In the genomic region with DNA sequence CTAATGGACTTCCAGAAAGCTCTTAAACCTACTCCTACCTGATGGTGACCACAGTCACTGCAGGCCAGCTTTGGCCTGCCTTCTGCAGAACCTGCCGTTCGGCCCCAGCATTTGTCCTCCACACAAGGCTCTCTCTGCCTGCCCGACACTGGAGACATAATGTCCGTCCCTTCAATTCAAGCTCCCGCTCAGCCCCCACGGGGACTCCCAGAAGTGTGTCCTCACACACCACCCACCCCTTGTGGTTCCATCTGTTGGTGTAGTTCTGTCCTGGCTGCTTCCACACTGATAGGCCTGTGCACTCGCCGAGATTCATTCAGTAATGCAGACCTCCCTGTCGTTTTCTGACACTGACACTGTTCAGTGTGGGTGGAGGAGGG, we compare ENCODE assay signal across 14 mouse cellular contexts. TPM values are rescaled to one million over a fixed set of nuclear protein-coding genes. Genes with fewer than 3 reads are reported as not detected.
DNase-seq lines count a peak whose midpoint lies in the region; ATAC-seq lines count a peak whose summit lies in the region.
"Had no signal": no experiment of that assay in that cellular context is flagged by ENCODE, and none has a peak within 500 bp of the region (broad histone marks: within the 10 kb centered on the region; RNA-seq: fewer than 3 reads in every experiment).

No protein-coding gene starts in this region.

- H3K4me2 ChIP-seq in neural tube, embryonic 12.5 days (replicated peaks): peak overlapping the region; percentile 83
- peak overlapping the region; percentile 88 for H3K4me2 ChIP-seq in hindbrain, embryonic 15.5 days
- H3K4me2 ChIP-seq: embryonic facial prominence, embryonic 15.5 days; heart, embryonic 15.5 days had no signal

- H3K4me1 ChIP-seq in neural tube, embryonic 12.5 days: peaks cover 72% of the 10 kb centered on the region
- H3K4me1 ChIP-seq in hindbrain, embryonic 15.5 days (replicated peaks): peaks cover 89% of the 10 kb centered on the region

- 73% methylated on average over 9 of the region's 9 CpGs for WGBS in neural tube, embryonic 12.5 days
- WGBS in hindbrain, embryonic 15.5 days: 62% methylated on average over 9 of the region's 9 CpGs

- peak; percentile 10; the same call in 1 of the 2 replicates for ATAC-seq in frontal cortex, adult (ENCODE audit: low TSS enrichment)
- no peak for ATAC-seq in neural tube, embryonic 12.5 days (ENCODE audit: low FRiP score, low read depth)
- no peak for ATAC-seq in hindbrain, embryonic 15.5 days (ENCODE audit: low FRiP score, low read depth)

- no peaks in the 10 kb centered on the region for H3K9me3 ChIP-seq in neural tube, embryonic 12.5 days
- no peaks in the 10 kb centered on the region for H3K9me3 ChIP-seq in hindbrain, embryonic 15.5 days
- H3K9me3 ChIP-seq: embryonic facial prominence, embryonic 15.5 days; heart, embryonic 15.5 days had no signal

- no peaks in the 10 kb centered on the region for H3K36me3 ChIP-seq in neural tube, embryonic 12.5 days
- H3K36me3 ChIP-seq in hindbrain, embryonic 15.5 days: no peaks in the 10 kb centered on the region
- H3K36me3 ChIP-seq: embryonic facial prominence, embryonic 15.5 days; heart, embryonic 15.5 days had no signal

- peak overlapping the region; percentile 80; the same call in 1 of the 2 replicates for H3K9ac ChIP-seq in neural tube, embryonic 12.5 days
- peak overlapping the region; percentile 85; the same call in 1 of the 2 replicates for H3K9ac ChIP-seq in hindbrain, embryonic 15.5 days
- H3K9ac ChIP-seq: embryonic facial prominence, embryonic 15.5 days; heart, embryonic 15.5 days had no signal

- H3K27me3 ChIP-seq in neural tube, embryonic 12.5 days (replicated peaks): peaks cover 54% of the 10 kb centered on the region
- H3K27me3 ChIP-seq in hindbrain, embryonic 15.5 days: no peaks in the 10 kb centered on the region

- no peak for DNase-seq in frontal cortex, postnatal 10 days (ENCODE audit: low spot score in 2 of 2)
- DNase-seq in neural tube, embryonic 10.5 days (ENCODE audit: extremely low spot score, low spot score): no peak
- DNase-seq in right cerebral cortex, postnatal 25 days: peak; percentile 61
- no peak for DNase-seq in kidney, adult 11 months
- DNase-seq in adrenal gland, adult 18-20 months (ENCODE audit: low spot score in 2 of 2): no peak
- DNase-seq: adrenal gland, adult 2 months; gastrocnemius, postnatal 25 days; kidney, postnatal 14 days; spleen, adult 18-20 months had no signal

- no peak overlapping the region for H3K4me3 ChIP-seq in neural tube, embryonic 12.5 days
- H3K4me3 ChIP-seq in hindbrain, embryonic 15.5 days: peak overlapping the region; percentile 74
- H3K4me3 ChIP-seq: embryonic facial prominence, embryonic 15.5 days; heart, embryonic 15.5 days had no signal

- H3K27ac ChIP-seq in neural tube, embryonic 12.5 days: no peak overlapping the region
- no peak overlapping the region for H3K27ac ChIP-seq in hindbrain, embryonic 15.5 days (replicated peaks)
- H3K27ac ChIP-seq: embryonic facial prominence, embryonic 15.5 days; heart, embryonic 15.5 days had no signal

RNA-seq across cellular contexts. Expression of gene Nrxn2, which starts 2.7 kb away (rescaled TPM):
- polyA plus RNA-seq in neural tube, embryonic 12.5 days (2016; fragmentation: Nextera tagmentation; extraction: Ambion mirVana): 31.2 and 32.9 TPM in 2 replicates
- 44.3 and 46.6 TPM in 2 replicates for polyA plus RNA-seq in hindbrain, embryonic 15.5 days (2015; fragmentation: Nextera tagmentation; extraction: Ambion mirVana)
- 1 to 10 TPM; 6.8 to 7.4 TPM for total RNA-seq in adrenal gland, adult 18-20 months (2021)

RNA-seq across cellular contexts. Expression of gene Rasgrp2, which starts 22.1 kb away (rescaled TPM):
- polyA plus RNA-seq in neural tube, embryonic 12.5 days (2016; fragmentation: Nextera tagmentation; extraction: Ambion mirVana): 26.4 and 28.3 TPM in 2 replicates
- polyA plus RNA-seq in hindbrain, embryonic 15.5 days (2015; fragmentation: Nextera tagmentation; extraction: Ambion mirVana): 140 and 148 TPM in 2 replicates
- 10 to 100 TPM; 38.0 to 44.8 TPM for total RNA-seq in adrenal gland, adult 18-20 months (2021)

RNA-seq across cellular contexts. Expression of gene Pygm, which starts 37.0 kb away (rescaled TPM):
- polyA plus RNA-seq in neural tube, embryonic 12.5 days (2016; fragmentation: Nextera tagmentation; extraction: Ambion mirVana): 4.7 and 5.5 TPM in 2 replicates
- 7.0 and 7.6 TPM in 2 replicates for polyA plus RNA-seq in hindbrain, embryonic 15.5 days (2015; fragmentation: Nextera tagmentation; extraction: Ambion mirVana)
- total RNA-seq in adrenal gland, adult 18-20 months (2021): 10 to 100 TPM; 55.0 to 65.0 TPM

RNA-seq across cellular contexts. Expression of gene Sf1, which starts 57.7 kb away (rescaled TPM):
- 171 TPM in 2 replicates for polyA plus RNA-seq in neural tube, embryonic 12.5 days (2016; fragmentation: Nextera tagmentation; extraction: Ambion mirVana)
- polyA plus RNA-seq in hindbrain, embryonic 15.5 days (2015; fragmentation: Nextera tagmentation; extraction: Ambion mirVana): 103 and 117 TPM in 2 replicates
- 100 to 1,000 TPM; 233 to 277 TPM for total RNA-seq in adrenal gland, adult 18-20 months (2021)
